Mouse (Mus musculus) CH12.LX (cell line): ENCODE measurements around the gene Prox1. TPM values are rescaled to one million over a fixed set of nuclear protein-coding genes. Genes with fewer than 3 reads are reported as not detected.

Experiments used
- DNase-seq: peaks from one replicate; pipeline ENCODE4 v3.0.0-alpha.2; 2013; ENCODE audit errors: extremely low read depth
- H3K27ac ChIP-seq: 2 replicates; pipeline ENCODE4 v1.5.1; 2012; ENCODE audit warnings: low read depth, mild to moderate bottlenecking, control low read depth, moderate library complexity; ENCODE audit not compliant: insufficient read depth
- H3K27me3 ChIP-seq: replicated peaks from 2 replicates; pipeline ENCODE3; 2012; ENCODE audit warnings: inconsistent platforms
- H3K36me3 ChIP-seq, 2 experiments: replicated peaks in 1 of 2; 2 replicates each; pipeline versions ENCODE3 to v1.6.1; 2012; ENCODE audit warnings: inconsistent platforms in 1 of 2, low read length in 1 of 2, mild to moderate bottlenecking in 1 of 2, mixed read lengths in 1 of 2, moderate library complexity in 1 of 2; ENCODE audit not compliant: control insufficient read depth in 1 of 2, insufficient read depth in 1 of 2
- H3K4me1 ChIP-seq, 2 experiments: 2 replicates each; pipeline ENCODE4 v1.6.1; 2012; ENCODE audit warnings: inconsistent platforms in 1 of 2, moderate library complexity in 1 of 2; ENCODE audit not compliant: insufficient read depth in 2 of 2, control insufficient read depth in 1 of 2
- H3K4me2 ChIP-seq: 2 replicates; pipeline ENCODE4 v1.6.1; 2012; ENCODE audit warnings: low read depth, mild to moderate bottlenecking, control low read depth; ENCODE audit not compliant: poor library complexity, insufficient read depth, severe bottlenecking
- H3K4me3 ChIP-seq, 3 experiments: fragments of 150-350 bp in 1 of 3; sonication (generic) in 1 of 3; replicated peaks in 1 of 3; 2 replicates each; pipeline versions ENCODE3 to v1.5.1; 2011 to 2012; ENCODE audit warnings: low read depth in 2 of 3, low read length in 2 of 3, mild to moderate bottlenecking in 2 of 3, moderate library complexity in 2 of 3, control low read depth in 1 of 3, improper control_type of control experiment in 1 of 3, inconsistent platforms in 1 of 3, mixed read lengths in 1 of 3; ENCODE audit not compliant: poor library complexity in 1 of 3
- H3K79me2 ChIP-seq: replicated peaks from 2 replicates; pipeline ENCODE4 v1.6.1; 2012; ENCODE audit warnings: mild to moderate bottlenecking, moderate library complexity; ENCODE audit not compliant: control insufficient read depth, poor library complexity, insufficient read depth, severe bottlenecking; ENCODE audit errors: extremely low read depth
- H3K9ac ChIP-seq: 2 replicates; pipeline ENCODE4 v1.6.1; 2012; ENCODE audit warnings: low read depth, mild to moderate bottlenecking, control low read depth, moderate library complexity; ENCODE audit not compliant: insufficient read depth
- H3K9me3 ChIP-seq: replicated peaks from 2 replicates; pipeline ENCODE3; 2012; ENCODE audit warnings: low read length, inconsistent platforms, mixed read lengths
- CHD1 ChIP-seq: IDR thresholded peaks from 2 replicates; pipeline ENCODE4 v1.6.1; 2012; ENCODE audit warnings: low read depth, low read length, improper control_type of control experiment, inconsistent platforms
- EP300 ChIP-seq: IDR thresholded peaks from 2 replicates; pipeline ENCODE4 v1.6.1; 2011; ENCODE audit warnings: low read length, improper control_type of control experiment
- GABPA ChIP-seq: IDR thresholded peaks from 2 replicates; pipeline ENCODE4 v1.6.1; 2012; ENCODE audit warnings: low read depth, low read length, improper control_type of control experiment, inconsistent platforms; ENCODE audit not compliant: insufficient replicate concordance
- IRF4 ChIP-seq: IDR thresholded peaks from 2 replicates; pipeline ENCODE4 v1.6.1; 2014; ENCODE audit warnings: low read depth, mild to moderate bottlenecking, inconsistent platforms, low read length, improper control_type of control experiment
- JUN ChIP-seq: IDR thresholded peaks from 2 replicates; pipeline ENCODE4 v1.6.1; 2011; ENCODE audit warnings: low read depth, mild to moderate bottlenecking, low read length, improper control_type of control experiment, moderate library complexity; ENCODE audit not compliant: insufficient read depth
- MAX ChIP-seq: IDR thresholded peaks from 2 replicates; pipeline ENCODE4 v1.6.1; 2011; ENCODE audit warnings: low read length, improper control_type of control experiment
- MAZ ChIP-seq: IDR thresholded peaks from 2 replicates; pipeline ENCODE4 v1.6.1; 2012; ENCODE audit warnings: low read depth, mild to moderate bottlenecking, inconsistent platforms, low read length, improper control_type of control experiment, moderate library complexity
- MXI1 ChIP-seq: IDR thresholded peaks from 2 replicates; pipeline ENCODE4 v1.6.1; 2011; ENCODE audit warnings: mild to moderate bottlenecking, low read depth, low read length, improper control_type of control experiment
- MYC ChIP-seq: IDR thresholded peaks from 2 replicates; pipeline ENCODE4 v1.6.1; 2011; ENCODE audit warnings: low read depth, mild to moderate bottlenecking, improper control_type of control experiment, low read length
- NELFE ChIP-seq: IDR thresholded peaks from 2 replicates; pipeline ENCODE4 v1.6.1; 2011; ENCODE audit warnings: low read depth, low read length, improper control_type of control experiment
- PAX5 ChIP-seq: IDR thresholded peaks from 2 replicates; pipeline ENCODE4 v1.6.1; 2012; ENCODE audit warnings: low read length, inconsistent platforms, mixed read lengths
- POLR2A ChIP-seq: IDR thresholded peaks from 2 replicates; pipeline ENCODE4 v1.6.1; 2011; ENCODE audit warnings: low read depth, mild to moderate bottlenecking, improper control_type of control experiment, low read length
- RAD21 ChIP-seq: IDR thresholded peaks from 2 replicates; pipeline ENCODE4 v1.6.1; 2011; ENCODE audit warnings: low read depth, mild to moderate bottlenecking, low read length, improper control_type of control experiment, moderate library complexity
- SIN3A ChIP-seq: IDR thresholded peaks from 2 replicates; pipeline ENCODE4 v1.6.1; 2012; ENCODE audit warnings: low read length, improper control_type of control experiment, inconsistent platforms
- TBP ChIP-seq: conservative IDR thresholded peaks from 2 replicates; pipeline ENCODE4 v1.6.1; 2011; ENCODE audit warnings: low read depth, low read length, improper control_type of control experiment
- TCF12 ChIP-seq: IDR thresholded peaks from 2 replicates; pipeline ENCODE4 v1.6.1; 2014; ENCODE audit warnings: low read depth, mild to moderate bottlenecking, inconsistent platforms, low read length, improper control_type of control experiment
- UBTF ChIP-seq: IDR thresholded peaks from 2 replicates; pipeline ENCODE4 v1.6.1; 2012; ENCODE audit warnings: low read depth, mild to moderate bottlenecking, inconsistent platforms, low read length, improper control_type of control experiment, moderate library complexity
- ZC3H11A ChIP-seq: IDR thresholded peaks from 2 replicates; pipeline ENCODE4 v1.6.1; 2012; ENCODE audit warnings: low read depth, mild to moderate bottlenecking, inconsistent platforms, low read length, improper control_type of control experiment
- dilution Hi-C: fragments of 300-500 bp; cut with MboI; formaldehyde crosslinking; loops from 2 replicates; pipeline ENCODE4 v1.14.3; 2020; ENCODE audit warnings: low sequenced_read_pairs; ENCODE audit not compliant: extremely low pct_unique_long_range_greater_than_20kb, extremely low pct_ligation_motif_present
- in situ Hi-C: fragments of 300-500 bp; cut with MboI; formaldehyde crosslinking; loops from 3 replicates; pipeline ENCODE4 v1.14.3; 2019; ENCODE audit warnings: low sequenced_read_pairs, low pct_ligation_motif_present, low pct_unique_long_range_greater_than_20kb, mixed read lengths
- polyA plus RNA-seq: library from polyadenylated mRNA; unstranded; fragments of >175 nt; gene quantifications from 2 replicates; pipeline ENCODE4 v1.2.1, GENCODE M21; 2012; ENCODE audit warnings: low read depth; ENCODE audit not compliant: insufficient read length
- total RNA-seq, 2 experiments: library from RNA; depleted of rRNA; stranded (reverse); fragments of 300-350 nt in 1 of 2; fragments of >200 nt in 1 of 2; gene quantifications; 2 replicates each; pipeline ENCODE4 v1.2.3; 2012 to 2014

Prox1 gene
- total and polyA plus RNA-seq, 3 experiments = 0.04 to 0.27 TPM; not detected in 1

DNA sequence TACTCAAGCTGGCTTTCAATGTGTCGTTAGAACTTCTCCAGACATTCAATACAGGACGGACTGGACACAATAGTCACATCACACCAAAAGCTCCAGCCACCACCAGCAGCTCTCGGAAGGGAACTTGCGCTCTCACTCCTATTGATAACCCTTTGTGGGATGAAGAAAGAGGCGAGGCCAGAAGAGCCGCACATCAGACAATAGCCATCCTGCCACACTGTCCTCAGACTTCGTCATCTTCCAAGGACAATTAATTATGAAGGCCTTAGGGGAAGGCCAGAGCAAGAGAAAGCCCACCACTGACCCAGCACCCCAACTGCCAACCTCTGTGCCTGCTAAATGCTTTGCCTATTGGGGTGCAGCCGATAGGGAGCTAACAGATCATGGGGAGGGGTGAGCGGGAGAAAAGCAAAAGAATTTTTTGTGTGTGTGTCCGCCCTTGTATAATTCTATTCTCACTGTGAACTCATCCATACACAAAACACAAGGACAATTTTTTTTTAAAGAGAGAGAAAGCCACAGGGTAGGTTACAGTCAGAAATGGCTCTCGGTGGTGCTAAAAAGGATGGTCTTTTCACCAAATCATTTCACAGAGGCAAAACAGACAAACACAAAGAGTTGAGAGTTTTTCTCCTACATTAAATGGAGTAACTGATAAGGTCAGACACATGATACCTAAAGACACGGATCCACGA is 30.7 kb downstream of the Prox1 start:
- TF ChIP-seq TBP = no peak
- no peak for TF ChIP-seq MYC
- no peak for TF ChIP-seq MAX
- no peak for TF ChIP-seq IRF4
- TF ChIP-seq ZC3H11A = no peak
- TF ChIP-seq POLR2A = no peak
- no peak for TF ChIP-seq RAD21
- TF ChIP-seq NELFE = no peak
- TF ChIP-seq GABPA = no peak
- TF ChIP-seq TCF12 = no peak
- no peak for TF ChIP-seq JUN
- no peak for TF ChIP-seq CHD1
- no peak for TF ChIP-seq SIN3A
- TF ChIP-seq, all 38 proteins: peak for 0
- H3K27ac ChIP-seq = no peak overlapping the region
- in situ Hi-C loops = no loop called here
- dilution Hi-C loops = no loop called here
- no peaks in the 10 kb centered on the region for H3K4me1 ChIP-seq
- no peaks in the 10 kb centered on the region for H3K79me2 ChIP-seq
- no peak overlapping the region for H3K9ac ChIP-seq
- no peaks in the 10 kb centered on the region for H3K36me3 ChIP-seq
- H3K4me3 ChIP-seq = no peak overlapping the region
- H3K4me2 ChIP-seq = no peak overlapping the region
- H3K9me3 ChIP-seq = no peaks in the 10 kb centered on the region
- DNase-seq = no peak
- peaks cover 23% of the 10 kb centered on the region for H3K27me3 ChIP-seq

DNA sequence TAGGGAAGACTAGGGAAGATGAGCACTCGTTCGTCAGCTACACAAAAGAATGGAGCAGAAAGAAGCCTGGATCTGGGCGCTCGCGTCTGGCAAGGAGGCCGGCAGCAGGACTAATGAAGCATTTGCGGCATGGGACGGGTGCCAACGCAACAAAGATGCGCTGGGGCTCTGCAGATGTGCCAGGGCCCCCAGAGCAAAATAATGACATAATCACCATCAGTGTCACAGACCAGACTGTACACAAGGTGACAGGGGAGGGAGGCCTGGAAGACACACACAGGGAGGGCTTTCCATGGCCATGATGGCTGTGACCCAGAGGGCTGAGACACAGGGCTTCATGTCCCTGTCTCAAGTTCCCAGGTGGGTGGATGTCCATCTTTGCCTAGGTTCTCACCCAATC is 32.6 kb downstream of the Prox1 start:
- Histone ChIP-seq H3K9me3 (no peaks in the 10 kb centered on the region), H3K79me2 (no peaks in the 10 kb centered on the region), H3K36me3 (no peaks in the 10 kb centered on the region), H3K4me3 (no peak overlapping the region), H3K4me2 (no peak overlapping the region), H3K4me1 (no peaks in the 10 kb centered on the region), H3K9ac (no peak overlapping the region), H3K27ac (no peak overlapping the region), H3K27me3 (peaks cover 17% of the 10 kb centered on the region)
- TF ChIP-seq MXI1 = no peak
- no peak for TF ChIP-seq ZC3H11A
- no peak for TF ChIP-seq MAX
- TF ChIP-seq SIN3A = no peak
- no peak for TF ChIP-seq NELFE
- TF ChIP-seq PAX5 = no peak
- no peak for TF ChIP-seq MAZ
- no peak for TF ChIP-seq UBTF
- TF ChIP-seq EP300 = no peak
- dilution Hi-C loops = no loop called here
- in situ Hi-C loops = no loop called here
- no peak for DNase-seq
